Mouse (Mus musculus) MEL (cell line): ENCODE measurements around the gene Rhof. TPM values are rescaled to one million over a fixed set of nuclear protein-coding genes. Genes with fewer than 3 reads are reported as not detected.

ENCODE experiments used
- DNase-seq: peaks from one replicate; pipeline ENCODE4 v3.0.0; 2011; ENCODE audit warnings: low read depth, low spot score
- H3K27ac ChIP-seq: 2 replicates; pipeline ENCODE4 v1.5.1; 2012; ENCODE audit warnings: low read depth, mild to moderate bottlenecking, control low read depth, low read length, moderate library complexity; ENCODE audit not compliant: control insufficient read depth
- H3K27me3 ChIP-seq, 2 experiments: fragments of 150-350 bp in 1 of 2; sonication (generic) in 1 of 2; 2 replicates each; pipeline ENCODE4 v1.6.1; 2012; ENCODE audit warnings: low read length in 2 of 2, mild to moderate bottlenecking in 2 of 2, improper control_type of control experiment in 1 of 2, moderate library complexity in 1 of 2; ENCODE audit not compliant: insufficient read depth in 2 of 2, control insufficient read depth in 1 of 2
- H3K36me3 ChIP-seq, 2 experiments: 2 replicates each; pipeline ENCODE4 v1.6.1; 2012 to 2014; ENCODE audit warnings: low read length in 2 of 2, improper control_type of control experiment in 1 of 2, inconsistent platforms in 1 of 2, mild to moderate bottlenecking in 1 of 2; ENCODE audit not compliant: insufficient read depth in 2 of 2, control insufficient read depth in 1 of 2
- H3K4me1 ChIP-seq, 2 experiments: fragments of 150-350 bp in 1 of 2; sonication (generic) in 1 of 2; 2 replicates each; pipeline ENCODE4 v1.6.1; 2012; ENCODE audit warnings: low read length in 2 of 2, improper control_type of control experiment in 1 of 2, mild to moderate bottlenecking in 1 of 2; ENCODE audit not compliant: insufficient read depth in 2 of 2, control insufficient read depth in 1 of 2
- H3K4me3 ChIP-seq, 2 experiments: fragments of 150-350 bp in 1 of 2; sonication (generic) in 1 of 2; 2 replicates each; pipeline ENCODE4 v1.5.1; 2012; ENCODE audit warnings: low read depth in 2 of 2, low read length in 2 of 2, mild to moderate bottlenecking in 2 of 2, moderate library complexity in 2 of 2, control low read depth in 1 of 2, improper control_type of control experiment in 1 of 2; ENCODE audit not compliant: control insufficient read depth in 1 of 2, insufficient read depth in 1 of 2
- H3K79me2 ChIP-seq: 2 replicates; pipeline ENCODE4 v1.6.1; 2012; ENCODE audit warnings: mild to moderate bottlenecking, low read length, moderate library complexity; ENCODE audit not compliant: control insufficient read depth, poor library complexity, insufficient read depth
- H3K9ac ChIP-seq: 2 replicates; pipeline ENCODE4 v1.6.1; 2012; ENCODE audit warnings: low read depth, mild to moderate bottlenecking, control low read depth, low read length, moderate library complexity; ENCODE audit not compliant: control insufficient read depth, poor library complexity, severe bottlenecking
- H3K9me3 ChIP-seq: fragments of 150-350 bp; sonication (generic); replicated peaks from 2 replicates; pipeline ENCODE4 v1.6.1; 2012; ENCODE audit warnings: mild to moderate bottlenecking, low read length, improper control_type of control experiment, moderate library complexity; ENCODE audit not compliant: insufficient read depth
- BHLHE40 ChIP-seq: IDR thresholded peaks from 2 replicates; pipeline ENCODE4 v1.6.1; 2012; ENCODE audit warnings: low read depth, mild to moderate bottlenecking, inconsistent platforms, low read length, improper control_type of control experiment, borderline replicate concordance
- CHD1 ChIP-seq: IDR thresholded peaks from 2 replicates; pipeline ENCODE4 v1.6.1; 2012; ENCODE audit warnings: low read depth, mild to moderate bottlenecking, inconsistent platforms, low read length, improper control_type of control experiment
- EP300 ChIP-seq, 2 experiments: IDR thresholded peaks; 2 replicates each; pipeline ENCODE4 v1.6.1; 2011; ENCODE audit warnings: improper control_type of control experiment in 2 of 2, low read length in 2 of 2, low read depth in 1 of 2, mild to moderate bottlenecking in 1 of 2
- ETS1 ChIP-seq: IDR thresholded peaks from 2 replicates; pipeline ENCODE4 v1.6.1; 2012; ENCODE audit warnings: low read depth, mild to moderate bottlenecking, inconsistent platforms, low read length, improper control_type of control experiment, moderate library complexity
- GATA1 ChIP-seq: IDR thresholded peaks from 2 replicates; pipeline ENCODE4 v1.6.1; 2011; ENCODE audit warnings: low read depth, low read length, improper control_type of control experiment
- JUND ChIP-seq: IDR thresholded peaks from 2 replicates; pipeline ENCODE4 v1.6.1; 2011; ENCODE audit warnings: low read depth, mild to moderate bottlenecking, improper control_type of control experiment, low read length
- KAT2A ChIP-seq: conservative IDR thresholded peaks from 2 replicates; pipeline ENCODE4 v1.6.1; 2012; ENCODE audit warnings: low read depth, low read length, improper control_type of control experiment, inconsistent platforms
- MAFK ChIP-seq: IDR thresholded peaks from 2 replicates; pipeline ENCODE4 v1.6.1; 2011; ENCODE audit warnings: low read depth, mild to moderate bottlenecking, low read length, improper control_type of control experiment, borderline replicate concordance
- MAX ChIP-seq: IDR thresholded peaks from 2 replicates; pipeline ENCODE4 v1.6.1; 2011; ENCODE audit warnings: low read length, improper control_type of control experiment
- MAZ ChIP-seq: IDR thresholded peaks from 2 replicates; pipeline ENCODE4 v1.6.1; 2012; ENCODE audit warnings: low read depth, mild to moderate bottlenecking, inconsistent platforms, low read length, improper control_type of control experiment
- MEF2A ChIP-seq: IDR thresholded peaks from 2 replicates; pipeline ENCODE4 v1.6.1; 2014; ENCODE audit warnings: low read depth, mild to moderate bottlenecking, inconsistent platforms, low read length, improper control_type of control experiment; ENCODE audit not compliant: poor library complexity, insufficient replicate concordance, severe bottlenecking; ENCODE audit errors: extremely low read depth
- MXI1 ChIP-seq: IDR thresholded peaks from 2 replicates; pipeline ENCODE4 v1.6.1; 2011; ENCODE audit warnings: mild to moderate bottlenecking, low read depth, low read length, improper control_type of control experiment
- MYB ChIP-seq: IDR thresholded peaks from 2 replicates; pipeline ENCODE4 v1.6.1; 2011; ENCODE audit warnings: mild to moderate bottlenecking, low read depth, low read length, improper control_type of control experiment
- NELFE ChIP-seq: IDR thresholded peaks from 2 replicates; pipeline ENCODE4 v1.6.1; 2011; ENCODE audit warnings: low read depth, low read length, improper control_type of control experiment
- NRF1 ChIP-seq: IDR thresholded peaks from 2 replicates; pipeline ENCODE4 v1.6.1; 2014; ENCODE audit warnings: low read depth, mild to moderate bottlenecking, inconsistent platforms, low read length, improper control_type of control experiment, moderate library complexity; ENCODE audit not compliant: poor library complexity, insufficient read depth, severe bottlenecking
- POLR2A ChIP-seq, 2 experiments: IDR thresholded peaks; 2 replicates each; pipeline ENCODE4 v1.6.1; 2011 to 2012; ENCODE audit warnings: low read length in 2 of 2, mild to moderate bottlenecking in 2 of 2, control low read depth in 1 of 2, improper control_type of control experiment in 1 of 2, low read depth in 1 of 2, moderate library complexity in 1 of 2; ENCODE audit not compliant: control insufficient read depth in 1 of 2, insufficient read depth in 1 of 2, poor library complexity in 1 of 2
- RCOR1 ChIP-seq: IDR thresholded peaks from 2 replicates; pipeline ENCODE4 v1.6.1; 2012; ENCODE audit warnings: low read depth, mild to moderate bottlenecking, inconsistent platforms, low read length, improper control_type of control experiment
- SIN3A ChIP-seq: IDR thresholded peaks from 2 replicates; pipeline ENCODE4 v1.6.1; 2012; ENCODE audit warnings: low read length, improper control_type of control experiment, inconsistent platforms
- SMC3 ChIP-seq: IDR thresholded peaks from 2 replicates; pipeline ENCODE4 v1.6.1; 2011; ENCODE audit warnings: low read depth, low read length, improper control_type of control experiment
- TCF12 ChIP-seq: IDR thresholded peaks from 2 replicates; pipeline ENCODE4 v1.6.1; 2014; ENCODE audit warnings: low read depth, mild to moderate bottlenecking, inconsistent platforms, low read length, improper control_type of control experiment, moderate library complexity
- USF1 ChIP-seq: IDR thresholded peaks from 2 replicates; pipeline ENCODE4 v1.6.1; 2014; ENCODE audit warnings: low read depth, mild to moderate bottlenecking, inconsistent platforms, low read length, improper control_type of control experiment, moderate library complexity
- ZMIZ1 ChIP-seq: IDR thresholded peaks from 2 replicates; pipeline ENCODE4 v1.6.1; 2012; ENCODE audit warnings: low read depth, mild to moderate bottlenecking, inconsistent platforms, low read length, improper control_type of control experiment, moderate library complexity
- ZNF384 ChIP-seq: IDR thresholded peaks from 2 replicates; pipeline ENCODE4 v1.6.1; 2012; ENCODE audit warnings: low read depth, mild to moderate bottlenecking, inconsistent platforms, low read length, improper control_type of control experiment
- polyA plus RNA-seq, 2 experiments: library from polyadenylated mRNA; stranded (reverse) in 1 of 2; unstranded in 1 of 2; fragments of >175 nt in 1 of 2; fragments of >200 nt in 1 of 2; gene quantifications; 2 replicates each; pipeline versions ENCODE4 v1.2.1 to v1.2.4; 2012; ENCODE audit warnings: low replicate concordance in 2 of 2, low read depth in 1 of 2; ENCODE audit not compliant: insufficient read length in 2 of 2, insufficient read depth in 1 of 2, missing spikeins in 1 of 2
- total RNA-seq: library from RNA; depleted of rRNA; stranded (reverse); fragments of 300-350 nt; gene quantifications from 2 replicates; pipeline ENCODE4 v1.2.3, GENCODE M21; 2012

Gene Rhof
- total and polyA plus RNA-seq, 3 experiments, result 2.5 to 10.4 TPM; not detected in 1

DNA sequence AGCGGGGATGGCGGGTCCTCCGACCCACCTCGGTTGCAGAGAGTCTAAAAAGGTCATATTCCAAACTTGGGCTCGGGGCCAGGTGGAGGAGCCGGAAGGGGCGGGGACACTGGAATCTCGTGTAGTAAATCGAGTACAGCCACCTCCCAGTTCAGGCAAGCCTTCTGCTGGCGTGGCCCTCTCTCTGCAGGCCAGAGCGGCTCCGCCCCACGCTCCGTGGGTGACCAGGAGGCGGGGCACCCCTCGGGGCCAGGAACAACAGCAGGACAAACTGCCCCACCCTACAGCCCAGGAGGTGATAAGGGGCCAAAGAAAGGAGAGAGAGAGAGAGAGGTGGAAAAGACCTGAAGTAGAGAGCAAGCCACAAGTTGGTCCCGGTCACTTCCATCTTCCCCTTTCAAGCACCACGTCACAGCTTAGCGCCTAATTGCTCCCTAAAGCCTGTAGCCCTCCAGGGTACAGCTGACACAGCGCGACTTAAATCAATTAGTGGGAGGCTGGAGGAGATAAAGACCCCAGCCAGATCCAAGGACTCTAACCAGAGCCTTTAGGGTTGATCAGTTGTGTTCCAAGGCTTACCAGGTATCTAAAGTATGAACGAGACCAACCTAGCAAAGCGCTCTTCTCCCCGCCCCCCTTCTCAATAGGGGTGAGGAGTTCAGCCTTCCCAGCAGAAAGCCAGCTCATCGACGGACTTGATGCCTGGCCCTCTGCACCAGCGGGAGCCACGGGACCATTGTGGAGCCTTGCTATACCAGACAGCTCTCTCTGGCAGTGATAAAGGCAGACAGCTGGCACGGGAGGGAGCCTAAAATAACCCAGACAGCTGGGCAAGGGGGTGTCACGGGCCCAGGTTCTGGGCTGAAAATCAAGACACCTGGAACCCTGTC, 3.2 kb upstream of the Rhof start (continued):
- peak; percentile 4 to 53; a peak in 1 of 4 replicates for TF ChIP-seq EP300 (IDR thresholded peaks at IDR 0.05; ENCODE audit: low read depth in 1 of 2, low read length in 2 of 2)
- TF ChIP-seq MYB, result no peak
- no peak for TF ChIP-seq MAFK
- TF ChIP-seq JUND, result no peak
- no peak for TF ChIP-seq NRF1
- peak; percentile 25 to 72; a peak in 3 of 4 replicates for TF ChIP-seq POLR2A (IDR thresholded peaks at IDR 0.05; ENCODE audit: control insufficient read depth in 1 of 2, insufficient read depth in 1 of 2, low read depth in 1 of 2, low read length in 2 of 2, poor library complexity in 1 of 2)
- TF ChIP-seq BHLHE40, result peak; percentile 56
- TF ChIP-seq MAZ, result no peak; the same call in 1 of the 2 replicates
- peak; percentile 74 for TF ChIP-seq ETS1
- TF ChIP-seq CHD1, result peak; percentile 48; the same call in 1 of the 2 replicates
- TF ChIP-seq ZNF384, result no peak
- peak; percentile 70 for TF ChIP-seq NELFE
- TF ChIP-seq, all 39 proteins: peak for 13

DNA sequence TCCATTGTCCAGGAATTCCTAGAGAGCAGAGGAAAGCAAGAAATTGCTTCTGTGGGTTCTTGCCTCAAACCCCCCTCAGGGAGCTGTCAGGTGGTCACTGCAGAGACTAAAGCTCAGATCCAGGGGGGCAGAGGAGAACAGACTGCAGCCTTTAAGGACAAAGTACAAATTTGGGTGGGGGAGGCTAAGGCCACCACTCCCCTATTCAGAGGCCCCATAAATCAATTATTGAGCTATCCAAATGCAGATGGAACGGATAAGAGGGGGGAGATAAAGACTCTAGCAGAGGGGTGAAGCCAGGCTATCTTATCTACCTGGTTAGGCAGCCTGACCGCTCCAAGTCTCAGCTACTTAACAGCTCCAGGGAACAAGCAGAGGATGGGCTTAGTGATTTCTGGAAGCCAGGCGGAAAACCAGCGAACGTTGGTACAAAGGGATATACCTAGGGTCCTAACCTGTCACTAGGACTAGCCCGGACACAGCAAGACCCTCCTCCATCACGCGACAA, 2.4 kb upstream of the Rhof start:
- Histone ChIP-seq H3K9me3 (no peaks in the 10 kb centered on the region), H3K27me3 (no peaks in the 10 kb centered on the region), H3K27ac (peak overlapping the region; percentile 100), H3K4me3 (peak overlapping the region; percentile 23 to 27; a peak in 3 of 4 replicates), H3K4me1 (peaks cover 4 to 35% of the 10 kb centered on the region in 2 experiments; a peak in 3 of 4 replicates), H3K9ac (peak overlapping the region; percentile 55), H3K36me3 (peaks cover 0 to 29% of the 10 kb centered on the region in 2 experiments; a peak in 2 of 4 replicates), H3K79me2 (peaks cover 33% of the 10 kb centered on the region)
- TF ChIP-seq MAZ (0 out of 2 replicates have a peak, but pooled peaks have one; percentile 34), SMC3 (no peak), TCF12 (0 out of 2 replicates have a peak, but pooled peaks have one; percentile 14), MEF2A (no peak), MYB (no peak), MXI1 (0 out of 2 replicates have a peak, but pooled peaks have one; percentile 21), EP300 (IDR thresholded peaks at IDR 0.05; ENCODE audit: low read depth in 1 of 2, low read length in 2 of 2) (peak; percentile 15 to 30; a peak in 2 of 4 replicates), ZNF384 (no peak), SIN3A (no peak; the same call in 1 of the 2 replicates), USF1 (0 out of 2 replicates have a peak, but pooled peaks have one; percentile 16), GATA1 (peak; percentile 69), ZMIZ1 (0 out of 2 replicates have a peak, but pooled peaks have one; percentile 31), RCOR1 (0 out of 2 replicates have a peak, but pooled peaks have one; percentile 20), MAX (no peak), KAT2A (no peak)
- DNase-seq, result no peak
